Mouse (Mus musculus) heart, embryonic 12.5 days (tissue): ENCODE measurements around the gene Ten1. TPM values are rescaled to one million over a fixed set of nuclear protein-coding genes. Genes with fewer than 3 reads are reported as not detected.

Experiments used
- ATAC-seq: fragments of 200-750 bp; cut with Nextera tagmentation; 2 replicates; pipeline ENCODE4 v1.8.0; 2017; ENCODE audit warnings: moderate TSS enrichment, moderate library complexity; ENCODE audit not compliant: insufficient number of reproducible peaks, low FRiP score
- H3K27ac ChIP-seq: fragments of 300-500 bp; sonication (generic); 2 replicates; pipeline ENCODE4 v1.5.1; 2016; ENCODE audit warnings: mild to moderate bottlenecking, moderate library complexity; ENCODE audit not compliant: poor library complexity, severe bottlenecking
- H3K27me3 ChIP-seq: fragments of 300-500 bp; sonication (generic); replicated peaks from 2 replicates; pipeline ENCODE4 v1.6.1; 2016; ENCODE audit warnings: mild to moderate bottlenecking, moderate library complexity
- H3K36me3 ChIP-seq: fragments of 300-500 bp; sonication (generic); 2 replicates; pipeline ENCODE4 v1.6.1; 2016; ENCODE audit warnings: mild to moderate bottlenecking, moderate library complexity
- H3K4me1 ChIP-seq: fragments of 300-500 bp; sonication (generic); replicated peaks from 2 replicates; pipeline ENCODE4 v1.6.1; 2016; ENCODE audit warnings: mild to moderate bottlenecking
- H3K4me2 ChIP-seq: fragments of 300-500 bp; sonication (generic); 2 replicates; pipeline ENCODE4 v1.6.1; 2016; ENCODE audit warnings: mild to moderate bottlenecking, moderate library complexity
- H3K4me3 ChIP-seq: fragments of 300-500 bp; sonication (generic); 2 replicates; pipeline ENCODE4 v1.5.1; 2016; ENCODE audit warnings: mild to moderate bottlenecking
- H3K9ac ChIP-seq: fragments of 300-500 bp; sonication (generic); 2 replicates; pipeline ENCODE4 v1.6.1; 2016; ENCODE audit warnings: mild to moderate bottlenecking, moderate library complexity
- H3K9me3 ChIP-seq: fragments of 300-500 bp; sonication (generic); replicated peaks from 2 replicates; pipeline ENCODE4 v1.6.1; 2016; ENCODE audit warnings: mild to moderate bottlenecking, moderate library complexity
- WGBS: fragments of 180-500 bp; shearing (Covaris S2); methylation state at CpG from one replicate; pipeline ENCODE4 v1.1.7; 2016; 5-methylcytosine and 5-hydroxymethylcytosine counted together
- polyA plus RNA-seq: library from polyadenylated mRNA; unstranded; fragments of >200 nt; fragmentation: Nextera tagmentation; extraction: Ambion mirVana; gene quantifications from 2 replicates; pipeline ENCODE4 v1.2.1, GENCODE M21; 2016

The Ten1 gene
- polyA plus RNA-seq, 1 experiment from 2014 or later = 75.5 TPM

GRCm38 (mm10) chr11:116241744-116242235 is 43.1 kb downstream of the Ten1 start:
- H3K27ac ChIP-seq = no peak overlapping the region
- H3K9ac ChIP-seq = no peak overlapping the region
- peaks cover 23% of the 10 kb centered on the region for H3K27me3 ChIP-seq
- no peak for ATAC-seq
- peaks cover 40% of the 10 kb centered on the region for H3K36me3 ChIP-seq
- 60% methylated on average over 12 of the region's 12 CpGs for WGBS
- H3K9me3 ChIP-seq = no peaks in the 10 kb centered on the region
- H3K4me1 ChIP-seq = peaks cover 12% of the 10 kb centered on the region
- H3K4me3 ChIP-seq = no peak overlapping the region
- no peak overlapping the region for H3K4me2 ChIP-seq

- Histone ChIP-seq H3K27ac (no peak overlapping the region), H3K36me3 (peaks cover 68% of the 10 kb centered on the region)
- ATAC-seq = no peak
These were observed 45.9 kb downstream of the Ten1 start for GRCm38 (mm10) chr11:116244580-116244979.

GRCm38 (mm10) chr11:116245616-116246015 is 47.0 kb downstream of the Ten1 start:
- Histone ChIP-seq H3K27me3 (no peaks in the 10 kb centered on the region), H3K9me3 (no peaks in the 10 kb centered on the region), H3K27ac (no peak overlapping the region), H3K4me3 (no peak overlapping the region), H3K36me3 (peaks cover 78% of the 10 kb centered on the region), H3K9ac (no peak overlapping the region), H3K4me1 (0 out of 2 replicates have a peak, but pooled peaks cover 1% of the 10 kb centered on the region), H3K4me2 (no peak overlapping the region)
- 86% methylated on average over 6 of the region's 6 CpGs for WGBS
- no peak for ATAC-seq

More at GRCm38 (mm10) chr11:116244580-116244979, 45.9 kb downstream of the Ten1 start:
- H3K4me2 ChIP-seq = no peak overlapping the region
- no peaks in the 10 kb centered on the region for H3K9me3 ChIP-seq
- H3K4me1 ChIP-seq = peaks cover 3% of the 10 kb centered on the region
- H3K9ac ChIP-seq = no peak overlapping the region
- no peak overlapping the region for H3K4me3 ChIP-seq
- H3K27me3 ChIP-seq = no peaks in the 10 kb centered on the region
- 75% methylated on average over 8 of the region's 8 CpGs for WGBS

GRCm38 (mm10) chr11:116247502-116248222 is 49.0 kb downstream of the Ten1 start:
- no peaks in the 10 kb centered on the region for H3K27me3 ChIP-seq
- WGBS = 86% methylated on average over 14 of the region's 14 CpGs
- peaks cover 18% of the 10 kb centered on the region for H3K4me1 ChIP-seq
- no peaks in the 10 kb centered on the region for H3K9me3 ChIP-seq
- no peak overlapping the region for H3K4me3 ChIP-seq
- H3K4me2 ChIP-seq = no peak overlapping the region
- no peak overlapping the region for H3K27ac ChIP-seq
- ATAC-seq = no peak
- no peak overlapping the region for H3K9ac ChIP-seq
- H3K36me3 ChIP-seq = peaks cover 99% of the 10 kb centered on the region

GRCm38 (mm10) chr11:116250898-116251297 is 52.2 kb downstream of the Ten1 start:
- H3K4me2 ChIP-seq = no peak overlapping the region
- WGBS = 63% methylated on average over 8 of the region's 8 CpGs

GRCm38 (mm10) chr11:116253076-116253600 is 54.5 kb downstream of the Ten1 start:
- no peak overlapping the region for H3K27ac ChIP-seq
- no peak for ATAC-seq

More at GRCm38 (mm10) chr11:116250898-116251297, 52.2 kb downstream of the Ten1 start:
- H3K27ac ChIP-seq = peak overlapping the region; percentile 10; the same call in 1 of the 2 replicates
- no peak overlapping the region for H3K4me3 ChIP-seq
- peaks cover 25% of the 10 kb centered on the region for H3K4me1 ChIP-seq
- peaks cover 99% of the 10 kb centered on the region for H3K36me3 ChIP-seq
- no peak for ATAC-seq
- H3K9me3 ChIP-seq = no peaks in the 10 kb centered on the region
- no peaks in the 10 kb centered on the region for H3K27me3 ChIP-seq
- H3K9ac ChIP-seq = no peak overlapping the region

GRCm38 (mm10) chr11:116254627-116255026 is 56.0 kb downstream of the Ten1 start:
- Histone ChIP-seq H3K9ac (no peak overlapping the region), H3K27ac (no peak overlapping the region), H3K36me3 (peaks cover 99% of the 10 kb centered on the region), H3K9me3 (no peaks in the 10 kb centered on the region), H3K4me2 (no peak overlapping the region), H3K4me3 (no peak overlapping the region), H3K4me1 (peaks cover 25% of the 10 kb centered on the region), H3K27me3 (no peaks in the 10 kb centered on the region)
- 81% methylated on average over 9 of the region's 9 CpGs for WGBS
- no peak for ATAC-seq

More at GRCm38 (mm10) chr11:116253076-116253600, 54.5 kb downstream of the Ten1 start:
- peaks cover 99% of the 10 kb centered on the region for H3K36me3 ChIP-seq
- H3K27me3 ChIP-seq = no peaks in the 10 kb centered on the region
- peaks cover 25% of the 10 kb centered on the region for H3K4me1 ChIP-seq
- H3K9me3 ChIP-seq = no peaks in the 10 kb centered on the region
- H3K9ac ChIP-seq = no peak overlapping the region
- no peak overlapping the region for H3K4me2 ChIP-seq
- WGBS = 86% methylated on average over 3 of the region's 3 CpGs
- H3K4me3 ChIP-seq = no peak overlapping the region

- peaks cover 25% of the 10 kb centered on the region for H3K4me1 ChIP-seq
- WGBS = 85% methylated on average over 22 of the region's 22 CpGs
- no peak overlapping the region for H3K27ac ChIP-seq
- no peaks in the 10 kb centered on the region for H3K27me3 ChIP-seq
- no peak overlapping the region for H3K4me2 ChIP-seq
- H3K9ac ChIP-seq = no peak overlapping the region
- ATAC-seq = no peak
- H3K4me3 ChIP-seq = no peak overlapping the region
- no peaks in the 10 kb centered on the region for H3K9me3 ChIP-seq
- peaks cover 99% of the 10 kb centered on the region for H3K36me3 ChIP-seq
These were observed 56.7 kb downstream of the Ten1 start for GRCm38 (mm10) chr11:116255090-116255981.

- H3K27me3 ChIP-seq = no peaks in the 10 kb centered on the region
- no peak for ATAC-seq
- no peak overlapping the region for H3K4me3 ChIP-seq
- peaks cover 99% of the 10 kb centered on the region for H3K36me3 ChIP-seq
- H3K9me3 ChIP-seq = no peaks in the 10 kb centered on the region
- peaks cover 19% of the 10 kb centered on the region for H3K4me1 ChIP-seq
- H3K27ac ChIP-seq = no peak overlapping the region
- H3K9ac ChIP-seq = no peak overlapping the region
- WGBS = 81% methylated on average over 9 of the region's 9 CpGs
- H3K4me2 ChIP-seq = no peak overlapping the region
These were observed 57.5 kb downstream of the Ten1 start for GRCm38 (mm10) chr11:116255982-116256675.

- peaks cover 99% of the 10 kb centered on the region for H3K36me3 ChIP-seq
- no peak overlapping the region for H3K9ac ChIP-seq
- 89% methylated on average over 8 of the region's 8 CpGs for WGBS
- ATAC-seq = no peak
- no peaks in the 10 kb centered on the region for H3K27me3 ChIP-seq
- H3K27ac ChIP-seq = no peak overlapping the region
- peaks cover 7% of the 10 kb centered on the region; the same call in 1 of the 2 replicates for H3K4me1 ChIP-seq
- H3K4me2 ChIP-seq = no peak overlapping the region
- no peak overlapping the region for H3K4me3 ChIP-seq
- H3K9me3 ChIP-seq = no peaks in the 10 kb centered on the region
These were observed 60.8 kb downstream of the Ten1 start for GRCm38 (mm10) chr11:116259461-116259860.
